In genomic region chr4:108638752-108639151, GRCm38 (mm10) we compare ENCODE assay signal across 17 mouse cellular contexts. TPM values are rescaled to one million over a fixed set of nuclear protein-coding genes. Genes with fewer than 3 reads are reported as not detected.
DNase-seq lines count a peak whose midpoint lies in the region; ATAC-seq and TF ChIP-seq lines count a peak whose summit lies in the region.
"Had no signal": no experiment of that assay in that cellular context is flagged by ENCODE, and none has a peak within 500 bp of the region (broad histone marks: within the 10 kb centered on the region; RNA-seq: fewer than 3 reads in every experiment).

No protein-coding gene starts in this region.

- peaks cover 2% of the 10 kb centered on the region in 2 experiments; a peak in 2 of 4 replicates for H3K36me3 ChIP-seq in MEL (ENCODE audit: control insufficient read depth in 1 of 2, insufficient read depth in 2 of 2, low read length in 2 of 2)
- H3K36me3 ChIP-seq in liver, embryonic 13.5 days: peaks cover 25% of the 10 kb centered on the region
- H3K36me3 ChIP-seq in splenic B cell, adult 2 months (ENCODE audit: control insufficient read depth, insufficient read depth, low read length, poor library complexity, severe bottlenecking): no peaks in the 10 kb centered on the region; the same call in 1 of the 2 replicates
- peaks cover 2% of the 10 kb centered on the region; the same call in 1 of the 2 replicates for H3K36me3 ChIP-seq in midbrain, embryonic 11.5 days (ENCODE audit: control insufficient read depth, insufficient read depth, low read length)

- TF ChIP-seq RAD21 in MEL (IDR thresholded peaks at IDR 0.05; ENCODE audit: low read depth, low read length): no peak

- H3K4me1 ChIP-seq in MEL (ENCODE audit: control insufficient read depth in 1 of 2, insufficient read depth in 2 of 2, low read length in 2 of 2): peaks cover 0 to 3% of the 10 kb centered on the region in 2 experiments; a peak in 2 of 4 replicates
- H3K4me1 ChIP-seq in liver, embryonic 13.5 days (replicated peaks): peaks cover 27% of the 10 kb centered on the region
- H3K4me1 ChIP-seq in midbrain, embryonic 11.5 days (ENCODE audit: control insufficient read depth, insufficient read depth, low read length): no peaks in the 10 kb centered on the region
- H3K4me1 ChIP-seq: embryonic facial prominence, embryonic 15.5 days; heart, embryonic 12.5 days; limb, embryonic 12.5 days had no signal

- no peak overlapping the region for H3K27ac ChIP-seq in MEL (ENCODE audit: control insufficient read depth, low read depth, low read length)
- H3K27ac ChIP-seq in liver, embryonic 13.5 days: peak overlapping the region; percentile 51
- H3K27ac ChIP-seq in midbrain, embryonic 11.5 days (ENCODE audit: low read depth, low read length): no peak overlapping the region
- H3K27ac ChIP-seq in gastrocnemius, adult 2 months: no peak overlapping the region
- H3K27ac ChIP-seq: embryonic facial prominence, embryonic 15.5 days; hindbrain, embryonic 10.5 days; limb, embryonic 12.5 days had no signal

- peak; percentile 15 for DNase-seq in thymus, postnatal 14 days
- DNase-seq in thymus, postnatal 4 days: no peak
- DNase-seq in MEL (ENCODE audit: low read depth, low spot score): peak; percentile 52
- DNase-seq in liver, embryonic 13.5 days: no peak
- peak; percentile 57 for DNase-seq in splenic B cell, adult 2 months (ENCODE audit: low read depth, low spot score)
- DNase-seq in midbrain, embryonic 11.5 days (ENCODE audit: low spot score, missing footprints): no peak
- DNase-seq in gastrocnemius, adult 2 months: no peak
- DNase-seq: adrenal gland, postnatal 14 days; kidney, postnatal 10 days; layer of hippocampus, postnatal 36 days; lung, postnatal 4 days had no signal

- no peak overlapping the region for H3K4me3 ChIP-seq in MEL (ENCODE audit: control insufficient read depth in 1 of 2, insufficient read depth in 1 of 2, low read depth in 2 of 2, low read length in 2 of 2)
- H3K4me3 ChIP-seq in liver, embryonic 13.5 days (replicated peaks): no peak overlapping the region
- no peak overlapping the region for H3K4me3 ChIP-seq in midbrain, embryonic 11.5 days (ENCODE audit: low read depth, low read length)
- H3K4me3 ChIP-seq in gastrocnemius, adult 2 months: no peak overlapping the region
- H3K4me3 ChIP-seq: embryonic facial prominence, embryonic 15.5 days; heart, embryonic 12.5 days; hindbrain, embryonic 10.5 days; limb, embryonic 12.5 days had no signal

- TF ChIP-seq CTCF in MEL (IDR thresholded peaks at IDR 0.05 in 2 of 3, conservative IDR thresholded peaks at IDR 0.05 in 1 of 3; ENCODE audit: control insufficient read depth in 1 of 3, insufficient read depth in 1 of 3, low read depth in 2 of 3, low read length in 3 of 3, poor library complexity in 1 of 3, severe bottlenecking in 1 of 3): no peak
- no peak for TF ChIP-seq CTCF in gastrocnemius, adult 2 months (IDR thresholded peaks at IDR 0.05)

- no peaks in the 10 kb centered on the region for H3K9me3 ChIP-seq in MEL (replicated peaks; ENCODE audit: insufficient read depth, low read length)
- no peaks in the 10 kb centered on the region for H3K9me3 ChIP-seq in liver, embryonic 13.5 days (replicated peaks)
- no peaks in the 10 kb centered on the region for H3K9me3 ChIP-seq in midbrain, embryonic 11.5 days (ENCODE audit: control insufficient read depth, low read length)
- H3K9me3 ChIP-seq: embryonic facial prominence, embryonic 15.5 days; heart, embryonic 12.5 days; hindbrain, embryonic 10.5 days; limb, embryonic 12.5 days had no signal

- no peak overlapping the region for H3K4me2 ChIP-seq in liver, embryonic 13.5 days
- no peak overlapping the region for H3K4me2 ChIP-seq in midbrain, embryonic 11.5 days
- H3K4me2 ChIP-seq: embryonic facial prominence, embryonic 15.5 days; heart, embryonic 12.5 days; limb, embryonic 12.5 days had no signal

- H3K9ac ChIP-seq in MEL (ENCODE audit: control insufficient read depth, low read depth, low read length, poor library complexity, severe bottlenecking): no peak overlapping the region
- H3K9ac ChIP-seq in liver, embryonic 13.5 days: no peak overlapping the region
- no peak overlapping the region for H3K9ac ChIP-seq in midbrain, embryonic 11.5 days (ENCODE audit: low read length)
- H3K9ac ChIP-seq: embryonic facial prominence, embryonic 15.5 days; heart, embryonic 12.5 days; limb, embryonic 12.5 days had no signal

- TF ChIP-seq EP300 in MEL (IDR thresholded peaks at IDR 0.05; ENCODE audit: low read depth in 1 of 2, low read length in 2 of 2): peak in 1 of 2 experiments; percentile 43; a peak in 1 of 4 replicates

- peak; percentile 72 for ATAC-seq in liver, embryonic 13.5 days (ENCODE audit: low read depth)
- ATAC-seq in midbrain, embryonic 11.5 days (ENCODE audit: low FRiP score): no peak
- ATAC-seq: forebrain, embryonic 14.5 days had no signal

- no peak for TF ChIP-seq POLR2A in MEL (IDR thresholded peaks at IDR 0.05; ENCODE audit: control insufficient read depth in 1 of 2, insufficient read depth in 1 of 2, low read depth in 1 of 2, low read length in 2 of 2, poor library complexity in 1 of 2)

- H3K79me2 ChIP-seq in MEL (ENCODE audit: control insufficient read depth, insufficient read depth, low read length, poor library complexity): no peaks in the 10 kb centered on the region

- intact Hi-C loops in gastrocnemius, adult 2 months (cut with DNase I): no loop called here

- WGBS in liver, embryonic 13.5 days (ENCODE audit: insufficient replicate concordance): 37% methylated on average over 5 of the region's 5 CpGs
- WGBS in midbrain, embryonic 11.5 days: 81% methylated on average over 5 of the region's 5 CpGs

- H3K27me3 ChIP-seq in MEL (ENCODE audit: control insufficient read depth in 1 of 2, insufficient read depth in 2 of 2, low read length in 2 of 2): no peaks in the 10 kb centered on the region
- no peaks in the 10 kb centered on the region for H3K27me3 ChIP-seq in liver, embryonic 13.5 days
- H3K27me3 ChIP-seq in splenic B cell, adult 2 months (ENCODE audit: control insufficient read depth, insufficient read depth, low read length, poor library complexity, severe bottlenecking): no peaks in the 10 kb centered on the region
- no peaks in the 10 kb centered on the region for H3K27me3 ChIP-seq in midbrain, embryonic 11.5 days (ENCODE audit: control insufficient read depth, insufficient read depth, low read length)
- H3K27me3 ChIP-seq: embryonic facial prominence, embryonic 15.5 days; heart, embryonic 12.5 days; limb, embryonic 12.5 days had no signal

TF ChIP-seq in MEL, 35 proteins besides CTCF, POLR2A, EP300 and RAD21:
- 0 out of 2 replicates have a peak, but pooled peaks have one; percentile 12 for TF ChIP-seq RCOR1 (IDR thresholded peaks at IDR 0.05; ENCODE audit: low read depth, low read length)
- 0 out of 2 replicates have a peak, but pooled peaks have one; percentile 27 for TF ChIP-seq MAX (IDR thresholded peaks at IDR 0.05; ENCODE audit: low read length)
- 0 out of 4 replicates have a peak, but pooled peaks of 1 of the 2 experiments have one; percentile 23 for TF ChIP-seq USF2 (IDR thresholded peaks at IDR 0.05; ENCODE audit: borderline replicate concordance in 1 of 2, insufficient read depth in 1 of 2, low read depth in 1 of 2, low read length in 2 of 2)
- TF ChIP-seq ELF1 (IDR thresholded peaks at IDR 0.05; ENCODE audit: low read depth, low read length): 0 out of 2 replicates have a peak, but pooled peaks have one; percentile 27
- peak; percentile 43; the same call in 1 of the 2 replicates for TF ChIP-seq GATA1 (IDR thresholded peaks at IDR 0.05; ENCODE audit: low read depth, low read length)
- 0 out of 2 replicates have a peak, but pooled peaks have one; percentile 10 for TF ChIP-seq TCF12 (IDR thresholded peaks at IDR 0.05; ENCODE audit: low read depth, low read length)
- TF ChIP-seq E2F4 (IDR thresholded peaks at IDR 0.05; ENCODE audit: borderline replicate concordance, low read depth, low read length): no peak
- TF ChIP-seq MAZ (IDR thresholded peaks at IDR 0.05; ENCODE audit: low read depth, low read length): no peak
- peak; percentile 85 for TF ChIP-seq USF1 (IDR thresholded peaks at IDR 0.05; ENCODE audit: low read depth, low read length)

RNA-seq across cellular contexts. Expression of gene Cc2d1b, which starts 19.0 kb away (rescaled TPM):
- total RNA-seq in MEL (2012; rRNA removed): 35.6 and 37.0 TPM in 2 replicates
- 10 to 100 TPM in 1 of 2 experiments, not detected in 1; 50.3 TPM for polyA plus RNA-seq in MEL (2012; ENCODE audit: insufficient read depth in 1 of 2, insufficient read length in 2 of 2, low read depth in 1 of 2, low replicate concordance in 2 of 2, missing spikeins in 1 of 2)
- polyA plus RNA-seq in liver, embryonic 13.5 days (2015; fragmentation: Nextera tagmentation; extraction: Ambion mirVana): 12.9 and 13.3 TPM in 2 replicates
- polyA plus RNA-seq in midbrain, embryonic 11.5 days (2014; fragmentation: Nextera tagmentation; extraction: Ambion mirVana): 15.3 and 19.8 TPM in 2 replicates
- 10 to 100 TPM; 17.2 to 20.7 TPM for total RNA-seq in gastrocnemius, adult 2 months (2021)

RNA-seq across cellular contexts. Expression of gene Orc1, which starts 59.5 kb away (rescaled TPM):
- 22.2 and 24.4 TPM in 2 replicates for total RNA-seq in MEL (2012; rRNA removed)
- polyA plus RNA-seq in MEL (2012; ENCODE audit: insufficient read depth in 1 of 2, insufficient read length in 2 of 2, low read depth in 1 of 2, low replicate concordance in 2 of 2, missing spikeins in 1 of 2): 10 to 100 TPM in 1 of 2 experiments, not detected in 1; 26.8 TPM
- polyA plus RNA-seq in liver, embryonic 13.5 days (2015; fragmentation: Nextera tagmentation; extraction: Ambion mirVana): 23.2 and 27.9 TPM in 2 replicates
- 15.4 and 17.3 TPM in 2 replicates for polyA plus RNA-seq in midbrain, embryonic 11.5 days (2014; fragmentation: Nextera tagmentation; extraction: Ambion mirVana)
- total RNA-seq in gastrocnemius, adult 2 months (2021): under 1 TPM in 1 of 2 experiments, not detected in 1; 0.38 TPM
- total RNA-seq: gastrocnemius, adult 8-10 months had no signal

RNA-seq across cellular contexts. Expression of gene Prpf38a, which starts 59.6 kb away (rescaled TPM):
- total RNA-seq in MEL (2012; rRNA removed): 56.2 and 71.8 TPM in 2 replicates
- 10 to 100 TPM in 1 of 2 experiments, not detected in 1; 66.8 TPM for polyA plus RNA-seq in MEL (2012; ENCODE audit: insufficient read depth in 1 of 2, insufficient read length in 2 of 2, low read depth in 1 of 2, low replicate concordance in 2 of 2, missing spikeins in 1 of 2)
- polyA plus RNA-seq in liver, embryonic 13.5 days (2015; fragmentation: Nextera tagmentation; extraction: Ambion mirVana): 60.2 and 68.8 TPM in 2 replicates
- 124 and 128 TPM in 2 replicates for polyA plus RNA-seq in midbrain, embryonic 11.5 days (2014; fragmentation: Nextera tagmentation; extraction: Ambion mirVana)
- 10 to 100 TPM; 12.1 to 13.0 TPM for total RNA-seq in gastrocnemius, adult 2 months (2021)

Comparison
In these comparisons a context has a peak if more than half of its experiments do, and no peak if none do; other contexts are left out.
1. DNase-seq: peak in thymus, postnatal 14 days (single experiment), MEL (single experiment) and splenic B cell, adult 2 months (single experiment); none in thymus, postnatal 4 days (single experiment), liver, embryonic 13.5 days (single experiment), midbrain, embryonic 11.5 days (single experiment) and gastrocnemius, adult 2 months (single experiment).